Mouse (Mus musculus): ENCODE results near the gene Ifi202b.
A peak's percentile ranks its signal among the peaks of the same experiment; 100 is the strongest.
"Not testable (repeated sequence)": the region's sequence is repeated elsewhere in the genome, so short reads cannot be mapped to it uniquely, and the experiment has no call there.

Gene Ifi202b

DNA sequence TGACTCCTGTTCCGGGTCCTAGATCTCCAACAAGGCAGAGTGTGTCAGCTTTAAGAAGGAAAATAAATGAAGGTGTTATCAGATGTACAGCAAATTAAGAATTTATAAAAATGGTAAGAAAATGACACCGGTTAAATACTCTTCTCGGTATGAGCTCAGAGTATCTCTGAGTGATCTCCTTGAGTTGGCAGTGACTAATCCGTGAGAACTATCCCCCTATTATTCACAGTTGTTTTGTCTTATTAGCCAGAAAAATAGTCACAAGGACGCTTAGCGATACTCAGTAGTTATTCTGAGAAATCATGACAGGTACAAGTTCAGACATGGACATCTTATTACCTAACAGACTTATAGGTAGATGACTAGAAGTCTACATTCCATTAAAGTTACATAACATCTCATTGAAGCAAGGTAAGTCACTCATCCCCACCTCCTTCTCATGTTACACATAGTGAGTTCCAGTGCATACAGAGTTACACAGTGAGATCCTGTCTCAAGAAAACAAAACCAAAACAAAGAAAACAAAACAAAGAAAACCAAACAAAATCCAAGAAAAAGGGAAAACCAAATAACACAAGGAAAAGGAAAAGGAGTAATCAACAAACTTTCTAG lies at the start of gene Ifi202b:
Gene Ifi202b (minus strand): TSS at position 51 of the 612 bp plus-strand sequence.
- not testable (repeated sequence) for DNase-seq (ENCODE audit: low read depth, low spot score)

DNA sequence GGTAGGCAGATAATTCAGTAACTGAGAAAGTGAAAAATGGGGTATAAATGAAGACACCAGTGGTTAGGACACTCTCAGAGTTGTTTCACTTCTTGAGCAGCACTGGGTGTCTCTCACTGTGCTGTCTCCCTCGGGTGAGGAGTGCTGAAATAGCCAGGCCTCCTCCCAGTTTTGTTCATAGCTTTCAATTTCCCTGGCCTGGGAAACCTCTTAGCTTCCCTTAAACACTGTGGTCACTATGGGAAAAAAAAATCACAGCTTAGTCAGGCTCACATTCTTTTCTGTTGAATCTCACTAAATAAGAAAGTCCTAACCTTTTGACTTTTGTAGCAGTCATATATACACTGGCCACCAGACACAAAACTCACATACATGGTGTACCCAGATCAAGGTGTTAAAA lies 49.2 kb upstream of the Ifi202b start, which contains the start of gene Ifi205:
Gene Ifi205 (minus strand): TSS at position 113 of the 400 bp plus-strand sequence.
- DNase-seq (ENCODE audit: low read depth, low spot score) = no peak

DNA sequence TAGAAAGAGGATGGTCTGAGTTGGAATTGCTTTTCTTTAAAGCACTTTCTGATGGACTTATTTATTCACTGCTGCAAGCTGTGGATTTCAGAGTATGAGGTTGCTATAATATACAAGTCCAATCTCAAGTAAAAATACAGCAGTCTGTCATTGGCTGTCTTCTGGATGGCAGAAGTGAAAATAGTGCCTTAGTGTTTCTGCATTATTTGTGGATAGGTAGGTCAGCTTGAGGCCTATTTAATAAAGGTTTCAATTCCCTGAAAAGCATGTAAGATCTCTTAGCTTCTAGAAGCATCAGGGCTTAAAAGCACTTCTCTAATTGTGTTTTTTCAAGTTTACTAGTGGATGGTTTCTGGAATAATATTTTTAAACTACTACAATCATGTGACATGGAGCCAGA lies 24.5 kb upstream of the Ifi202b start:
- not testable (repeated sequence) for DNase-seq (ENCODE audit: low read depth, low spot score)

DNA sequence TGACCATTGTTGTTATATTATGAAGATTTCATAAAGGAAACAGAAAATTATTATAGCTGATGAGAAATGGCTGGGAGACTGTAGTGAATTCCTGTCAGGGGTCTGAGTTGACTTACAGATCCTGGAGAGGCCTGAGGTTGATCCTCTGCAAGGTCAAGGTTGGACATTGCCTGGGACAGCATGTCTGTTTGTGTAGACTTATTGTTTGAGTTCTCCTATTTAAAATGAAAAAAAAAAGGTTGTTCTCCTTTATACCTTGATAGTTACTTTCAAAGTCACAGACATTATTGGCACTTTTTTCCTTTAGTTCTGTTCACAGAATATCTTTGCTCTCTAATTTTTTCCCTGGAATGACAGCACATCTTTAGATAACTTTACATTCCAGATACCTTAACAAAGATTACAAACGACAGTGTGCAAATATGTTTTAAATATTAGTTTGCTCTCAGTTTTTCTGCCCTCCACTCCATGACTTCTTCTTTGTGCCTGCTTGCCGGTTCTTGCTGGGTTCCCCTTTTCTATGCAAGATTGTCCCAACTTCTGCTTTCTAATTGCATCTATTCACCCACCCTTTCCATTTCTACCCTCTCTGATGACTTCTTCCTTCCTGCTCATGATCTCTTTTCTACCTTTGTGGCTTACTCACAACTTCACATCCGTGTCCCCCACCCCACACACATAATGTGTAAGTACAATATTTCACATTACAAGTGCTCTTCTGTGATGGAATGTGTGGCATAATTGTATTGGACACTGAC lies 22.0 kb upstream of the Ifi202b start:
- not testable (repeated sequence) for DNase-seq (ENCODE audit: low read depth, low spot score)

DNA sequence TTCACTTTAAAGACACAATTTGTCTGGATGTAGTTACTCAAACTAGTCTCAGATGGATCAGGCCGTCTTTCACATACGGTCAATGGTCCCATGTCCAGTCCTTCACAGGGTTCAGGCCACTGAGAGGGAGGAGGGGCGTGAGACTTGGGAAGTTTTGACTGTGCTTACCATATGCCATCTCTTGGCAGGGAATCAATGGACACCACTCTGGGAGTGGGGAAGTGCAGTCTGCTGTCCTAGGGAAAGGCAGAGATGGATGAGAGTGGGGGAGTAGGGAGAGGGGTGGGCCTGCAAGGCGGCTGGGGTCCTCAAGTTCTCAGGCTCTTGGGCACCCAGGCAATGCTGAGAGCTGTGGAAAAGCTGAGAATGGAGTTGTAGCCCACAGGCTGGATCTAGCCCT lies 12.5 kb upstream of the Ifi202b start:
- DNase-seq (ENCODE audit: low read depth, low spot score) = no peak

DNA sequence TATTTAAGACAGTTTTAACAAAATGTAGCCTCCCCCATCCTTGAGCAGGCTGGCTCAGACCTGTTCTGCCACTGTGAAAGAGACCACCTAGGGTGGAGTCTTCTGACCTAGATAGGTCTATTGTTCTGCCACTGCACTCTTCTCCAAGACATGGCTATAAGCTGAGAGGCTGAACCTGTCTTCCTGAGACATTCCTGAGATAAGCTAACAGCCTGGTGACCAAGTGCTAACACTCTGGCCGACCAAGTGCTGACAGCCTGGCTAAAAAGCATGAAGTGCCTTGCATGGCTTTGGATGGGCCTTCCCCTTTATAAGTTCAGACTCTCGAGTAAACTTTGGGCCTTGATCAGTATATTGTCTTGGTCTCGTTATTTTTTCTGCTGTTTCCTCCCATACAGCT lies 1.5 kb downstream of the Ifi202b start:
- not testable (repeated sequence) for DNase-seq (ENCODE audit: low read depth, low spot score)

DNA sequence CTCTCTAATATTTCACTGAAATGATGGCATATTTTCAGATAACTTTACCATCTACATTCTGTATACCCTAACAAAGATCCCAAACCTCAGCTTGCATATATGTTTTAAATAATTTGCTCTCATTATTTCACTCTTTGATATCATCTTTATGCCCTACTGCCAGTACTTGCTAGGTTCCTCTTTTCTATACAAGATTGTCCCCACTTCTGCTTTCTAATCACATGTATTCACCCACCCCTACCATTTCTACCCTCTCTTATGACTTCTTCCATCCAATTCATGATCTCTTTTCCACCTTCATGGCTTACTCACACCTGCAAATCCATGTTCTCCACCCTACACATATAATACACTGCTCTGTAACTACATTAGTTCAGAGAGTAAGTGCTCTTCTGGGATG lies 4.9 kb downstream of the Ifi202b start:
- DNase-seq (ENCODE audit: low read depth, low spot score) = no peak

DNA sequence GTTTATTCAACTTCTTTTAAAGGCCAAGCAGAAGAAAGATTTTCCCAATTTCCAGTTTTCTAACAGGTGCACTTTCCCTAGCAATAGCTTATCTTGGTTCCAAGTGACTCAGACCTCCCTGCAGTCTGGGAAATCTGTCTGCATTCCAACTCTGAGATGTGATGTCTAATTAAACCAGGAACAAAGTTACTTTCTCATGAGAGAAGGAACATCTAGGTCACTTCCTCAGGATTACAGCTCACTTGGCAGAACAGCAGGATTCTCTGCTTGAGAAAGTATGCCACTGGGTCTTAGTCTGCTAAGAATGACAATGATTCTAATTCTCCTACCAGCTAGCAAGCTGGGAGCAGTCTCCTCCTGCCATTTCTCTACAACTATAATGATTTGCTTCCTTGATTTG lies 9.4 kb downstream of the Ifi202b start:
- DNase-seq (ENCODE audit: low read depth, low spot score) = peak; percentile 55

DNA sequence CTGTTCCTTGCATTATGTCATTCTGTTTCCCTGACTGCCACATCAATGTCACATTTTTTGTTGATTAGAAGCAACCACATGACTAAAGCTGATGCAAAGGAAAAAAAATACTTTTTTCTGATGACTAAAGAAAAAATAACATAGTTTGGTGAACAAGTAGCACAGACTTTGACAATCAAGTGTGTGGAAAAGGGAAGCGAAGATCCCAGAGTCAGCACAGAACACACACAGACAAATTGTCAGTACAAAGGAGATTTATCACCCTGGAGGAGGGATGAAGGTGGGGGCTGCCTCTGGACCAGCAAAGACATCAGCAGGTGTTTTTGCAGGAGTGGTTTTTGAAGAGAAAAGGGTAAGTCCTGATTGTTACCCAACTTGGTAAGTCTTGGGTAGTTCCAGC lies 21.1 kb downstream of the Ifi202b start:
- DNase-seq (ENCODE audit: low read depth, low spot score) = not testable (repeated sequence)

DNA sequence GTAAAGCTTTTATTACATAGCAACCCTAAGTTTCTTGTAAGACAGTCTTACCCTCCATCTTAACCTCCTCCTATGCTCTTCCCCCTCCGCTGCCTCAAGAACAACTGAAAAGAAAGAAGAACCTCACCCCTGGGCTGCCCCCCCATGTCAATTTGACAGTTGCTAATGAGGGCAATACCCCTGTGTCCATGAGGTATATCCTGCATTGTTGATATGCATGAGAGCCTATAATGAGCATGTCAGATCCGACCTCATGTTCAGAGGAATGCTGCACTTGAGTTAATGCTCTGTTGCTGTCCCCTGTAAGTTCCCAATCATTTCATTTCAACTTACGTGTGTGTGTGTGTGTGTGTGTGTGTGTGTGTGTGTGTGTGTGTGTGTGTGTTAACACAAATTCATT lies 22.5 kb downstream of the Ifi202b start:
- DNase-seq (ENCODE audit: low read depth, low spot score) = not testable (repeated sequence)

DNA sequence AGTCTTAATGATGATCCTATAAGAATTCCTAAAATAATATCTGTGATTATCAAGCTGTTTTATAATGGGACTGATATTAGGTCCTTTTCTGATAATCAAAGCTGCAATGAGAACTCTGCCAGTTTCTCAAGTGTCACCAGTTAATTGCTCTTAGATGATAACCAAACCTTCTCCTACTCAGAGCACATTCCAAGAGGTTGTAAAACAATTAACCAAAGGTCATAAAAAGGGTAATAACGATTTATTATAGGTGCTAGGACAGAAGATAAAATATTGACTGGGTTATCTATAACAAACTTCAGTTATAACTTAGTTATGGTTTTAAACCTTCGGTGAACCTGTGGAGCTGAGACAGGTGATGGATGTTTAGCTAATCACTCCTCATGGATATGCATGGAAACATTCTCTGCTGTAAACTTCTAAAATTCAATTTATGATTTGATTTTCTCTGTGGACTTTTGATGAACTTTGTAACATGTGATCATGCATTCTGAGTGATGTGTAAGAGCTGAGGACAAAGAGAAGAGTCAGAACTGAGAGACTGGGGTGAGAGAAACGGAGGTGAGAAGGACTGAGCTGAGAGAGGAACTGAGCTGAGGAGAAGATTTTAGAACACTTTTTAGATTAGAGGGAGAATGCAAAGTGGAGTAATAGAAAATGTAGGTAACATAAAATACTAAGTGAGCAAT lies 26.6 kb downstream of the Ifi202b start:
- DNase-seq (ENCODE audit: low read depth, low spot score) = not testable (repeated sequence)

DNA sequence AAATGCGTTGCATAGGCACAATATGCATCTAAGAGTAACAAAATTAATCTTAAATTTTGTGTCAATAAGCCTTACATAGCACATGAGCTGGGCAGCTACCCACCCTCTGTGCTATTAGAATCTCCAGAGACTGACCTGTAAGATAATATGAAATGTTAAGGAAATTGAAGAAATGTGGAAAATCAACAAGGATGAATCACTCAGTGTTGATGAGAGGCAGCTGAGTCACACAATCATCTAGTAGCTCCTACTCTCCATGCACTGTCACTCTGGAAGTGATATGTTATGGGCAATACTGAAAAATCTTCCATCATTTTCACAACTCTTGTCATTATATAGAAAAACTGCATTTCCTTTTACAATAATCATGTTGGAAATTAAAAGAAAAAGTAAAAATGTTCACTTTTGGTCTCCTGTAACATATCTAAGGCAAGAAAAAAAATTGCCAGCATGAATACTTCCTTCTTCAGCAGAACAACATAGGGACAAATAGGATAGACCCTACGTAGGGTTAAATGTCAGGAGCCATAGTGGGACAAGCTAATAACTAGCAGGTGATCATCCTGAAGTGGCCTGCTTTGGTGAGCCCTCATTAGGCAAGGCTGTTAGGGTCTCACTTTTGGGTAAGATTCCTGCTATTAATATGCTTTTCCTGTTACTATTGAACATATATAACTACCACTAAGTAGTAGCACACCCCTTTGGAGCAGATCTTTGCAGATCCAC lies 27.3 kb downstream of the Ifi202b start:
- no peak for DNase-seq (ENCODE audit: low read depth, low spot score)

DNA sequence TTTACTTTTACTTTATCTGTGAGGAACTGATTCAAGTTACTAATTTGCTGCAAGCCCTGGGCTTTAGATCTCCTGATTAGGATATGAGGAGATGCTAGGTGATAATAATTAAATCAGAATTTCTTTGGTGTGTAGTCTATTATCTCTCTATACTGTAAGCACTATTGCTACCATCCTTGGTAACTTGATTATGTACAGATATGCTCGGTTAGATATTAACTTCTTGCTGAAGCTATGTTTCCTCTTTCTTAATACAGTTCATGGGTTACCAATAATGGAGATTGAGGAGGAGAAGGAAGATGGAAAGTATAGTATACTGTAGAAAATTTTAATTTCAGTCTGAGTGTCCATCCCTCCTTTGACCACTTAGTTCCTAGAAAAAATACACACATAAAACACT lies 29.0 kb downstream of the Ifi202b start:
- no peak for DNase-seq (ENCODE audit: low read depth, low spot score)

DNA sequence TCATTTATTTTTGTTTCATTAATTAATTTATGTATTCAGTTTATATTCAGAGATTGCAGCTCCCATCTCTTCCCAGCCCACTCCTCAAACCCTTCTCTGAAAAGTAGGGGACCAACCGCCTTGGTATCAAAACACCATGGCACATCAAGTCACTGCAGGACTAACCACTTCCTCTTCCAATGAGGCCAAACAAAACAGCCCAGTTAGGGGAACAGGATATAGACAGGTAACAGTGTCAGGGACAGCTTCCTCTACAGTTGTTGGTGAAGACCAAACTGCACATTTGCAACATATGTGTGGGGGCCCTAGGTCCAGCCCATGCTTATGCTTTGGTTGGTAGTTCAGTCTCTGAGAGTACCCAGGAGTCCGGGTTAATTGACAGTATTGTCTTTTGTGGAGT lies 33.5 kb downstream of the Ifi202b start:
- DNase-seq (ENCODE audit: low read depth, low spot score) = not testable (repeated sequence)

DNA sequence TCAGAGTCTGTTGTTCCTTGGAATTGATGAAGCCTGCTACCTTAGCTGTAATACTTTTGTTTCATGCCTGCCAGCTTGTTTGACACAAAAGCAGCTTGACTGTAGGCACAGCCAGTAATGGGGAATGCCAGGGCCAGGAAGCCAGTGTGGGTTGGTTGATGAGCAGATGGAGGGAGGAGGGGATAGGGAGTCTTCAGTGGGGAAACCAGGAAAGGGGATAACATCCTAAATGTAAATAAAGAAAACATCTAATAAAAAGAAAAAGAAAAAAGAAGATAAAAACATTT lies 39.8 kb downstream of the Ifi202b start:
- DNase-seq (ENCODE audit: low read depth, low spot score) = peak; percentile 12

DNA sequence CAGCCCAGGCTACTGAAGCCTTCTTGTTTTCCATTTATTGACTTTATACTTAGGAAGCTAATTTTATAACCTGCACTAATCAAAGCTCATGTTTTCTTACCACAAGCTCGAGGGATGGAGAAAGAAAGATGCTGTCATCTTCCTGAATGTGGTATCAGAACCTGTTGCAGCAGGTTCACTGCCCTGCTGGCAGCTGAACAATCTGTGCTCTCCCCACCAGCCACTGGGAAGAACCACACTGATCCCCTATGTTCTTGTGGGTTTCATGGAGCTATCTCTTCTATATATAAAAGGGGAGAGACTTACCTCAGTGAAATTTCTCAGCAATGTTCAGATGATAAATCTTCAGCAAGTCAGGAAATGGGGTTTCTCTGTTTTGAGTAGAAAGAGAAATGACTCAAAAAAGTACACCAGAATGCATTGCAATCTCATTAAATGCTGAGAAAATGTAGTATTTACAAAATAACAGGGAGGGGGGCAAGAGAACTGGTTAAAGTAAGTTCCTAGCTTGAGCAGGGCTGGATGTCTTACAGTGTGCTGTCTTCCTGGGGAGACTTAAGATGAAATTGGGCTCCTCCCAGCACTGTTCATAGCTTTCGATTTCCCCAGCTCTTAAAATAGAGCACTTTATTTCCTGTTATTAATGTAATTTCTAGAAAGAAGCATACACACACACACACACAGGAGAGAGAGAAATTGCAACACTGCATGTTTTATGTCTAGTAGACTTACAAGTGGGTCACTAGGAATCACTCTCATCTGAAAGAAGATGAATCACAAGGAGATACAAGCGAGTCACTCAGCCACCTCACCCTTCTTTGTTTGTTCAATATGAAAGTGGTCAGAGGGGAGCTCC lies 40.4 kb downstream of the Ifi202b start, which contains the start of the genes Mndal and Ifi203:
Gene Mndal (minus strand): TSS at position 568 of the 856 bp plus-strand sequence.
Gene Ifi203 (minus strand): TSS at position 749 of the 856 bp plus-strand sequence.
- not testable (repeated sequence) for DNase-seq (ENCODE audit: low read depth, low spot score)

DNA sequence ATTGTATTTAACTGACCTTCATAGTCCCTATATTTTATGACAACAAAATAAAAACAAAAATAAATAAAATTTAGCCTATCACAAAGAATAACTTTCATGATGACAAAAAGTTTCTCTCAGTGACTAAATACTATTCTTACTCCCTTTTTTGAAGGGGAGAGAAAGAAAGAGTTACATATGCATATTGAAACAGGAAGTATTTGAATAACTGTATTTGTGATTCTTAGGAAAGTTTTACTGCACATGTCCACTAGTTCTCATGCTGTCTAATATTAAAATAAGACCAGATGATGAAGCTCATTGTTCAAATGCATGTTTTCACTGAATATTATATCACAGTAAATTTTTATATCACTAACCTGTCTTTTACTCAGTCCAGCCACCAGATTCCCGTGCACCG lies 41.0 kb downstream of the Ifi202b start:
- DNase-seq (ENCODE audit: low read depth, low spot score) = not testable (repeated sequence)

DNA sequence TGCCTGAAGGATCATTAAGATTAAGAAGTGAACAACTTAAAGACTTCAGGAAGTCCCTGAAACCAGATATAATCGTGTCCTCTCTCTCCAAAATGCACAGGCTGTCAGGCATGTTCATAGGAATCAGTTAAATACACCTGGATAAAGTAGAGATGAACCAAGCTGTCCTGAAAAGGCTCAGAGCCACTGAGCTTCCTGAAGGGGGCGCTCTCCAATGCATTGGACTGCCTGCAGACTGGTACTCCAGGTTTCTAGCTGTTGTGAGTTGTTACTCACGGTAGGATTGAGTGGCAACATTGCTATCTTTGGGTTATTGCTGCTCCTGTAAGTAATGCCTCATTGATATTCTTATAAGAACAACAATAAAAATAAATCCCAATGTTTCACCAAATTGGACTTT lies 63.3 kb downstream of the Ifi202b start:
- not testable (repeated sequence) for DNase-seq (ENCODE audit: low read depth, low spot score)

DNA sequence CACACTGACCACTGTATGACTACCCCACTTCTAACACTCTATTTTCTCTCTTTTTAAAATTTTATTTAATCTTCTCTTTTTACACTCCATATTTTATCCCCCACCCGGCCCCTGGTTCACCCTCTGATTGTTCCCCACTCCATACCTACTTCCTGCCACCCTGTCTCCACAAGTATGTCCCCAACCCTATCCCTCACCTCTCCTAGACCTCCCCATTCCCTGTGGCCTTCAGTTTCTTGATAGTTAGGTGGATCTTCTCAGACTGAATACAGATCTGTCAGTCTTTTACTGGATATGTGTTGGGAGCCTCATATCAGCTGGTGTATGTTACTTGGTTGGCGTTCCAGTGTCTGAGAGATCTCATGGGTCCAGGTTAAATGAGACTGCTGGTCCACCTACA lies 68.0 kb downstream of the Ifi202b start:
- DNase-seq (ENCODE audit: low read depth, low spot score) = no peak

DNA sequence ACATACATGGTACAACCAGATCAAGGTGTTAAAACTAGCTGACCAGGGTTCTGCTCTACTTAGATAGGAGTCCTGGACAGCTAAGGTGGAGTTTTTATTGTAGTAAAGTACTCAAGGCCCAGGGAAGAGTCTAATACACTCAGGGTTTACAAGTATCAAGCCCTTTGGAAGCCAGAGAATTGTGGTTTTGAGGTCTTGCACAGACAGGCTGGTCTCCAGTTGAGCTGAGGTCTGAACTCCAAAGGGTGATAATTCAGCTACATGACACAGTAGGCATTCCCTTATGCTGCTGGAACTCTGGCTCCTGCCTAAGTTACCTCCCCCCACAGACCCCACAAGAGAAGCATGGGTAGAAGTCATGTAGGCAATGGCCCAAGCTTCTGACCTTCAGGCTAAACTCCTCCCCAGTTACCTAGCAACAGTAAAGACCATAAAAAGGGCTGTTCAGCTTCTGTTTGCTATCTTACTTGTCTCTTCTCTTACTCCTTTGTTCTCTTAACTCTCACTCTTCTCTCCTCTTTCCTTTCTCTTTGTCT lies 69.2 kb downstream of the Ifi202b start:
- DNase-seq (ENCODE audit: low read depth, low spot score) = not testable (repeated sequence)

Measured in telencephalon, adult 2 months (tissue).